Comparison of ENCODE assay signal across 7 mouse cellular contexts in the genomic region with DNA sequence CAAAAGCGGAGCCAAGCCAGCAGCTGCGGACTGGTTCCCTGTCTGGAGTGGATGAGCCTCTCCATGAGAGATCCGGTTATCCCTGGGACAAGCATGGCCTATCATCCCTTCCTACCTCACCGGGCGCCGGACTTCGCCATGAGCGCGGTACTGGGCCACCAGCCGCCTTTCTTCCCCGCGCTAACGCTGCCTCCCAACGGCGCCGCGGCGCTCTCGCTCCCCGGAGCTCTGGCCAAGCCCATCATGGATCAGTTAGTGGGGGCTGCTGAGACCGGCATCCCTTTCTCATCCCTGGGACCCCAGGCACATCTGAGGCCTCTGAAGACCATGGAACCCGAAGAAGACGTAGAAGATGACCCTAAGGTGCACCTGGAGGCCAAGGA. TPM values are rescaled to one million over a fixed set of nuclear protein-coding genes. Genes with fewer than 3 reads are reported as not detected.
DNase-seq lines count a peak whose midpoint lies in the region; ATAC-seq lines count a peak whose summit lies in the region.

No protein-coding gene starts in this region.

- H3K4me1 ChIP-seq in forebrain, embryonic 14.5 days (ENCODE audit: control insufficient read depth, insufficient read depth, low read length): peaks cover 6% of the 10 kb centered on the region; the same call in 1 of the 2 replicates

- H3K4me3 ChIP-seq in forebrain, embryonic 14.5 days (ENCODE audit: low read depth, low read length): 0 out of 2 replicates have a peak overlapping the region, but pooled peaks have one; percentile 22

- H3K36me3 ChIP-seq in forebrain, embryonic 14.5 days (ENCODE audit: control insufficient read depth, insufficient read depth, low read length): no peaks in the 10 kb centered on the region

- peaks cover 95% of the 10 kb centered on the region for H3K27me3 ChIP-seq in forebrain, embryonic 14.5 days (replicated peaks; ENCODE audit: control insufficient read depth, insufficient read depth, low read length)

- no peak for ATAC-seq in forebrain, embryonic 14.5 days
- no peak for ATAC-seq in megakaryocyte progenitor cell, adult 5-6 weeks (replicated peaks; ENCODE audit: poor library complexity)

- H3K9ac ChIP-seq in forebrain, embryonic 14.5 days (ENCODE audit: low read length): no peak overlapping the region

- under 1% methylated on average over 23 of the region's 23 CpGs for WGBS in forebrain, embryonic 14.5 days

- H3K4me2 ChIP-seq in forebrain, embryonic 14.5 days (ENCODE audit: low read length): no peak overlapping the region

- DNase-seq in urinary bladder, postnatal 25 days (ENCODE audit: low spot score): peak; percentile 38
- DNase-seq in urinary bladder, postnatal 36 days (ENCODE audit: low spot score in 2 of 2): no peak
- no peak for DNase-seq in forebrain, embryonic 14.5 days (ENCODE audit: low spot score)
- DNase-seq in kidney, postnatal 10 days: peak; percentile 63
- peak; percentile 63 for DNase-seq in neural tube, embryonic 10.5 days (ENCODE audit: extremely low spot score, low spot score)
- no peak for DNase-seq in layer of hippocampus, adult 11-12 months (ENCODE audit: low spot score)

- no peaks in the 10 kb centered on the region for H3K9me3 ChIP-seq in forebrain, embryonic 14.5 days (replicated peaks; ENCODE audit: control insufficient read depth, low read length)

- no peak overlapping the region for H3K27ac ChIP-seq in forebrain, embryonic 14.5 days (ENCODE audit: low read depth, low read length)

RNA-seq across cellular contexts. Expression of gene Tbx3, which starts 1.5 kb away (rescaled TPM):
- 1.7 and 2.8 TPM in 2 replicates for polyA plus RNA-seq in forebrain, embryonic 14.5 days (2014; fragmentation: Nextera tagmentation; extraction: Ambion mirVana)
- not detected in 2 replicates for total RNA-seq in megakaryocyte progenitor cell, adult 5-6 weeks (2015)
- not detected in 2 replicates for total RNA-seq in megakaryocyte progenitor cell, adult 5-6 weeks (2017)

Comparison
In these comparisons a context has a peak if more than half of its experiments do, and no peak if none do; other contexts are left out.
1. DNase-seq: peak in urinary bladder, postnatal 25 days (single experiment), kidney, postnatal 10 days (single experiment) and neural tube, embryonic 10.5 days (single experiment); none in urinary bladder, postnatal 36 days (0 of 2), forebrain, embryonic 14.5 days (single experiment) and layer of hippocampus, adult 11-12 months (single experiment).